Mouse (Mus musculus) testis, adult 2 months (tissue): ENCODE results near the gene Pzp.

Experiments used
- CTCF ChIP-seq: fragments of 200-500 bp; IDR thresholded peaks from 2 replicates; pipeline ENCODE4 v1.5.1; 2012; ENCODE audit warnings: low read depth, mild to moderate bottlenecking, inconsistent platforms, low read length, moderate library complexity; ENCODE audit not compliant: control insufficient read depth, insufficient read depth, insufficient replicate concordance
- POLR2A ChIP-seq: fragments of 200-500 bp; IDR thresholded peaks from 2 replicates; pipeline ENCODE4 v1.6.1; 2012; ENCODE audit warnings: low read depth, mild to moderate bottlenecking, inconsistent platforms, low read length, moderate library complexity; ENCODE audit not compliant: control insufficient read depth

DNA sequence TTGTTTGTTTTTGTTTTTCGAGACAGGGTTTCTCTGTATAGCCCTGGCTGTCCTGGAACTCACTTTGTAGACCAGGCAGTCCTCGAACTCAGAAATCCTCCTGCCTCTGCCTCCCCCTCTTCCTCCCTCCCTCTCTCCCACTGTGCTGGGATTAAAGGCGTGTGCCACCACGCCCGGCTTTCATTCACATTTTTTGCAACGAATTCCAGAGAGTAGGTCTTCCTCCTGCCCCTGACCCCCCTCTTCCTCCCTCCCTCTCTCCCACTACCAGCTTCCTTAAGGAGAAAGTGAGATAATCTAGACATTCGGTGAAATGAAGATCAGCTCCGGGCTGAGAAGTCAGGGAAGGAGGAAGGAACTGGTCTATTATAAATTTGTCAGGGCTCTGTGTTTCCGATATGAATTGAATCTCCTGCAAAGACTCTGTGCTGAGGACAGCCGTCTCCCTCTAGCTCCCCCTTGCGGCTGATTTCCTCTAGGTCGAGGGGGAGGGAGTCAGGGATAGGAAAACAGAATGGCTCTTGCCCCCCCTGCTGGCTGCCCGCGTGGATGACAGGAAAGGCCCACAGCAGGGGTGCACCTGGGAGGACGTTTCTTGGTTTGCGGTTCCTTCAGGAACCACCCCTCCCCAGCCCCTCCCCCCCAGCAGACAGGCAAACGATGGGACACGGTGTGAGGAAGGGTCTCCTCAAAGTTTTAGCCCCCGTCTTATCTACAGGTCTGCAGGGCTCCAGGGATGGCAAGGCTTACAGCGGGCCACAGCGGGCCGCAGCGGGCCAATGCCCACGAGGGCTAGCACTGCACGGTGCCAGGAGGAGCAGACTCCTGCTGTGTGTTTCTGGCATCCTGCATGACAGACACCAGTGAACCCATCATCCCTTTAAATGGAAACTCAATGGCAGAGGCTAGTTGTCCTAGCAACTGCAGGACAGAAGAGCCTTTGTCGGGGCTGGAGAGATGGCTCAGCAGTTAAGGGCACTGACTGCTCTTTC, 46.8 kb downstream of the Pzp start:
- TF ChIP-seq CTCF (peak; percentile 99), POLR2A (no peak)
